In the genomic region with DNA sequence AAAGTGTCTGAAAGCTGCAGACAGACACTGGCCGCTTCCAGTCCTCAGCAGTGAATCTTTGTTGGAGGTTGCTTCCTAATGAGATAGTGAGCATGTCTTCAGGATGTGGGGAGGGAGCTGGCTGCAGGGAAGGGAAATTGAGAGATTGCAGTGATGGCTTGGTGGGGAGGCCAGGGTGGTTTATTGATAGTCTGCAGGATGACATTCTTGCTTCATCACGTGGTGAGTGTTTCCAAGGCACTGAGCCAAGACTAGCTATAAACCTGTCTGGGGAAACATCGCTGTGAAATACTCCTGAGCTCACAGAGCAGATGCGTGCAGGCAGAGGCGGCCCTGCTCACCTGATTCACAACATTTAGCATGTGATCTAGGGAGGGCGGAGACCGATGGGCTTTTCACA, we compare ENCODE assay signal across 10 mouse cellular contexts. TPM values are rescaled to one million over a fixed set of nuclear protein-coding genes. Genes with fewer than 3 reads are reported as not detected.
DNase-seq lines count a peak whose midpoint lies in the region; ATAC-seq and TF ChIP-seq lines count a peak whose summit lies in the region.
"Had no signal": no experiment of that assay in that cellular context is flagged by ENCODE, and none has a peak within 500 bp of the region (broad histone marks: within the 10 kb centered on the region; RNA-seq: fewer than 3 reads in every experiment).

No protein-coding gene starts in this region.

- peaks cover 3% of the 10 kb centered on the region; the same call in 1 of the 2 replicates for H3K4me1 ChIP-seq in heart, adult 2 months (ENCODE audit: control insufficient read depth, insufficient read depth, low read length)
- H3K4me1 ChIP-seq in stomach, embryonic 16.5 days (ENCODE audit: control insufficient read depth, insufficient read depth, low read length) = no peaks in the 10 kb centered on the region

- H3K79me2 ChIP-seq in heart, adult 2 months (replicated peaks; ENCODE audit: control insufficient read depth, insufficient read depth, low read length) = no peaks in the 10 kb centered on the region

- H3K9me3 ChIP-seq in stomach, embryonic 16.5 days (replicated peaks; ENCODE audit: control insufficient read depth, low read length) = no peaks in the 10 kb centered on the region

- no peak overlapping the region for H3K27ac ChIP-seq in heart, adult 2 months
- H3K27ac ChIP-seq in stomach, embryonic 16.5 days (ENCODE audit: low read length) = no peak overlapping the region

- no peaks in the 10 kb centered on the region for H3K36me3 ChIP-seq in heart, adult 2 months (ENCODE audit: control insufficient read depth, insufficient read depth, low read length)
- H3K36me3 ChIP-seq in stomach, embryonic 16.5 days (ENCODE audit: control insufficient read depth, insufficient read depth, low read length) = no peaks in the 10 kb centered on the region

- TF ChIP-seq EP300 in heart, adult 2 months (IDR thresholded peaks at IDR 0.05; ENCODE audit: insufficient read depth, low read depth, low read length) = no peak

- TF ChIP-seq CTCF in heart, adult 2 months (IDR thresholded peaks at IDR 0.05) = no peak

- TF ChIP-seq POLR2A in heart, adult 2 months (IDR thresholded peaks at IDR 0.05; ENCODE audit: insufficient read depth, low read depth, low read length) = no peak

- no peaks in the 10 kb centered on the region for H3K27me3 ChIP-seq in heart, adult 2 months (ENCODE audit: control insufficient read depth, insufficient read depth, low read length)
- H3K27me3 ChIP-seq in stomach, embryonic 16.5 days (ENCODE audit: control insufficient read depth, insufficient read depth, low read length) = no peaks in the 10 kb centered on the region

- intact Hi-C loops in heart, adult 2 months (cut with DNase I) = no loop called here

- peak; percentile 5 to 9 for DNase-seq in heart, adult 18-20 months
- no peak for DNase-seq in heart, adult 2 months
- peak; percentile 21 to 24 for DNase-seq in right cerebral cortex, postnatal 10 days (ENCODE audit: low spot score in 2 of 2)
- no peak for DNase-seq in right cerebral cortex, postnatal 4 days
- DNase-seq in kidney, adult 9 months = peak; percentile 7
- no peak for DNase-seq in layer of hippocampus, postnatal 25 days (ENCODE audit: extremely low spot score in 1 of 2, low spot score in 1 of 2)
- DNase-seq: cerebellum, adult 18-20 months had no signal

- ATAC-seq in stomach, embryonic 16.5 days (ENCODE audit: insufficient read depth, low FRiP score) = peak; percentile 25; the same call in 1 of the 2 replicates
- ATAC-seq in inflammation-experienced regulatory T-cells, adult 6 months = no peak

- no peak overlapping the region for H3K4me2 ChIP-seq in stomach, embryonic 16.5 days (ENCODE audit: low read depth, low read length)

- H3K9ac ChIP-seq in heart, adult 2 months (ENCODE audit: low read depth, low read length) = no peak overlapping the region
- H3K9ac ChIP-seq in stomach, embryonic 16.5 days (ENCODE audit: low read length) = no peak overlapping the region

- H3K4me3 ChIP-seq in heart, adult 2 months = no peak overlapping the region
- no peak overlapping the region for H3K4me3 ChIP-seq in stomach, embryonic 16.5 days (replicated peaks; ENCODE audit: low read length)

- 35% methylated on average over 7 of the region's 7 CpGs for WGBS in heart, adult 2 months
- WGBS in stomach, embryonic 16.5 days = 46% methylated on average over 7 of the region's 7 CpGs

RNA-seq across cellular contexts. Expression of a gene that starts 36.2 kb away (rescaled TPM):
- total RNA-seq in heart, adult 18-20 months (2021) = 1 to 10 TPM; 2.8 to 3.4 TPM
- 1 to 10 TPM; 3.9 to 4.1 TPM for total RNA-seq in heart, adult 2 months (2021)
- 4.0 and 4.2 TPM in 2 replicates for polyA plus RNA-seq in heart, adult 2 months (2012; rRNA removed)
- polyA plus RNA-seq in stomach, embryonic 16.5 days (2015; fragmentation: Nextera tagmentation; extraction: Ambion mirVana) = 9.0 and 9.2 TPM in 2 replicates
- 10 to 100 TPM; 13.2 to 14.0 TPM for total RNA-seq in layer of hippocampus, postnatal 25 days (2021)
- not detected for polyA plus RNA-seq in inflammation-experienced regulatory T-cells, adult 6 months (2017; shearing (Covaris generic))
- total RNA-seq: CH12.LX had no signal

Comparison
In these comparisons a context has a peak if more than half of its experiments do, and no peak if none do; other contexts are left out.
1. DNase-seq: peak in heart, adult 18-20 months (2 of 2), right cerebral cortex, postnatal 10 days (2 of 2) and kidney, adult 9 months (single experiment); none in heart, adult 2 months (0 of 2), right cerebral cortex, postnatal 4 days (single experiment) and layer of hippocampus, postnatal 25 days (0 of 2).